Mouse (Mus musculus) thymus, adult 2 months (tissue): ENCODE measurements at regions not wholly inside any gene's neighbourhood (a gene's known extent, or its start where the extent isn't known, plus 50 kb on each side); places are given as distances from the start of the nearest gene placed in this dataset.

ENCODE experiments used
- CTCF ChIP-seq: fragments of 200-500 bp; IDR thresholded peaks from 2 replicates; pipeline ENCODE4 v1.5.1; 2012; ENCODE audit warnings: mild to moderate bottlenecking, control low read depth, low read length, moderate library complexity, borderline replicate concordance; ENCODE audit not compliant: control insufficient read depth, poor library complexity, insufficient read depth; ENCODE audit errors: extremely low read depth
- POLR2A ChIP-seq: fragments of 200-500 bp; IDR thresholded peaks from 2 replicates; pipeline ENCODE4 v1.6.1; 2012; ENCODE audit warnings: mild to moderate bottlenecking, low read length, control low read depth, moderate library complexity; ENCODE audit not compliant: control insufficient read depth, poor library complexity, insufficient read depth; ENCODE audit errors: extremely low read depth

- no peak for TF ChIP-seq CTCF
- TF ChIP-seq POLR2A, result no peak
Measured at GRCm38 (mm10) chr7:111963969-111964368, 59.3 kb upstream of the Usp47 start.
